Mouse (Mus musculus): Measurements from ENCODE around the gene Shld1.

The Shld1 gene

GRCm38 (mm10) chr2:132686756-132687737 lies at the start of gene Shld1:
Gene Shld1 (plus strand): TSS chr2:132686931.
- DNase-seq (ENCODE audit: low spot score): peak; percentile 71

- DNase-seq (ENCODE audit: low spot score): no peak
Measured at GRCm38 (mm10) chr2:132638306-132638705, 48.4 kb upstream of the Shld1 start.

GRCm38 (mm10) chr2:132639337-132639736 lies 47.4 kb upstream of the Shld1 start:
- DNase-seq (ENCODE audit: low spot score): no peak

GRCm38 (mm10) chr2:132641196-132641595 lies 45.5 kb upstream of the Shld1 start:
- no peak for DNase-seq (ENCODE audit: low spot score)

- no peak for DNase-seq (ENCODE audit: low spot score)
Measured at GRCm38 (mm10) chr2:132643161-132643560, 43.6 kb upstream of the Shld1 start.

GRCm38 (mm10) chr2:132646856-132647745 lies 39.6 kb upstream of the Shld1 start:
- no peak for DNase-seq (ENCODE audit: low spot score)

GRCm38 (mm10) chr2:132649352-132649870 lies 37.3 kb upstream of the Shld1 start:
- no peak for DNase-seq (ENCODE audit: low spot score)

- no peak for DNase-seq (ENCODE audit: low spot score)
Measured at GRCm38 (mm10) chr2:132650546-132650945, 36.2 kb upstream of the Shld1 start.

GRCm38 (mm10) chr2:132652476-132652875 lies 34.3 kb upstream of the Shld1 start:
- no peak for DNase-seq (ENCODE audit: low spot score)

- DNase-seq (ENCODE audit: low spot score): no peak
Measured at GRCm38 (mm10) chr2:132654834-132655495, 31.8 kb upstream of the Shld1 start.

GRCm38 (mm10) chr2:132657186-132657585 lies 29.5 kb upstream of the Shld1 start:
- DNase-seq (ENCODE audit: low spot score): no peak

GRCm38 (mm10) chr2:132658412-132659120 lies 28.2 kb upstream of the Shld1 start:
- no peak for DNase-seq (ENCODE audit: low spot score)

GRCm38 (mm10) chr2:132669091-132669490 lies 17.6 kb upstream of the Shld1 start:
- no peak for DNase-seq (ENCODE audit: low spot score)

GRCm38 (mm10) chr2:132670290-132670689 lies 16.4 kb upstream of the Shld1 start:
- no peak for DNase-seq (ENCODE audit: low spot score)

- DNase-seq (ENCODE audit: low spot score): no peak
Measured at GRCm38 (mm10) chr2:132672121-132672520, 14.6 kb upstream of the Shld1 start.

- no peak for DNase-seq (ENCODE audit: low spot score)
Measured at GRCm38 (mm10) chr2:132676111-132676510, 10.6 kb upstream of the Shld1 start.

- DNase-seq (ENCODE audit: low spot score): no peak
Measured at GRCm38 (mm10) chr2:132685001-132685400, 1.7 kb upstream of the Shld1 start.

GRCm38 (mm10) chr2:132688611-132689021 lies 1.9 kb downstream of the Shld1 start:
- no peak for DNase-seq (ENCODE audit: low spot score)

- DNase-seq (ENCODE audit: low spot score): no peak
Measured at GRCm38 (mm10) chr2:132689188-132689568, 2.4 kb downstream of the Shld1 start.

GRCm38 (mm10) chr2:132689569-132690231 lies 3.0 kb downstream of the Shld1 start:
- no peak for DNase-seq (ENCODE audit: low spot score)

GRCm38 (mm10) chr2:132691731-132692130 lies 5.0 kb downstream of the Shld1 start:
- DNase-seq (ENCODE audit: low spot score): no peak

All from ovary, postnatal 14 days (tissue).